Mouse (Mus musculus): ENCODE results near the gene Slc37a1. TPM values are rescaled to one million over a fixed set of nuclear protein-coding genes. Genes with fewer than 3 reads are reported as not detected.

Gene Slc37a1
- polyA plus RNA-seq, 1 experiment from 2014 or later, result 3.9 TPM

- H3K4me2 ChIP-seq (ENCODE audit: low read length), result peak overlapping the region; percentile 96
- H3K9ac ChIP-seq (ENCODE audit: low read depth, low read length), result peak overlapping the region; percentile 66
- H3K9me3 ChIP-seq (replicated peaks; ENCODE audit: low read length), result no peaks in the 10 kb centered on the region
- 31% methylated on average over 25 of the region's 25 CpGs for WGBS
- peak; percentile 7; the same call in 1 of the 2 replicates for ATAC-seq (replicated peaks; ENCODE audit: low FRiP score, low read depth)
- no peaks in the 10 kb centered on the region for H3K36me3 ChIP-seq (ENCODE audit: insufficient read depth, low read length)
- H3K4me1 ChIP-seq (replicated peaks; ENCODE audit: insufficient read depth, low read length), result peaks cover 13% of the 10 kb centered on the region; the same call in 1 of the 2 replicates
- no peaks in the 10 kb centered on the region for H3K27me3 ChIP-seq (ENCODE audit: insufficient read depth, low read length)
- peak; percentile 52 for DNase-seq (ENCODE audit: low spot score)
- no peak overlapping the region for H3K27ac ChIP-seq
- peak; percentile 59 for TF ChIP-seq CTCF (IDR thresholded peaks at IDR 0.05; ENCODE audit: low read depth)
- peak overlapping the region; percentile 58 for H3K4me3 ChIP-seq (replicated peaks; ENCODE audit: low read depth, low read length)
Measured at GRCm38 (mm10) chr17:31295215-31295891, 8.8 kb downstream of the Slc37a1 start.

DNA sequence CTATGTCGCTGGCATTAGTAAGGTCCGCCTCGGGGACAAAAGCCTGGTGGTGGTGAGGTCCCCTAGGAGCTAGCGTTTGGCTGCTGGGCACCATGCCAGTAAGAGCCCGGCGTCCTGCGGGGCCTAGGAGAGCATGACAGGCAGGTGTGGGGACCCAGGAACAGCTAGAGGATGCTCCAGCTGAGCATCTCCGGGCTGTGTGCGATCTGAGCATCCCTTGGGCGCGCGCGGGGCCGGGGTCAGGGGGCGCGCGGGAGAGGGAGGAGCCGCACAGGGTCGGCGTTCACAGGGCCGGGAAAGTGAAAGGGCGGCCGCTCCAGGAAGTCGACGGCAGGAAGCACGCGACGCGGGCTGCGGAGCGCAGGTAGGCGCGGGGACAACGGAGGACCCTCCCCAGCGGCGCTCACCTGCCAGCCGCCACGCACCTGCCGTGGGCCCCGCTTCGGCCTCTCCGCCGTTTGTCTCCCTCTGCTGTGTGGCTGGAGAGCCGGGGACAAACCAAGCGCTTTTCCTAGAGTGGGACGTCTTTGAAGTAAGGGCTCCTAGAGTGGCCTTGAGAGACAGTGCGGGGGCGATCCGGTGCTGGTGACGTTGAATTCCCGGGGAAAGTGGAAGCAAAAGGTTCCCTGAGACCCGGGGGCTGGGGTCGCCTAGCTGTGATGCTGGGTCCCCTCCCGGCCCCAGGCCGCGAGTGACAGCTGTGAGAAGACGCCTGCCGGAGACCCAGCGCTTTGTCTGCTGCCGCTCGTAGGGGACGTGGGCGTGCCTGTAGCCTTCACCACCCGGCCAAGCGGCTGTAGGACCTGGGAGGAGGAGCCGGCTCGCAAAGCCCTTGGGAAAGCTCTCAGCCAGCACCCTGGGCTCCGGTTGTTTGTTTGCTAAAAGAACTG, 9.5 kb downstream of the Slc37a1 start:
- Histone ChIP-seq H3K9ac (ENCODE audit: low read depth, low read length) (peak overlapping the region; percentile 66), H3K36me3 (ENCODE audit: insufficient read depth, low read length) (no peaks in the 10 kb centered on the region), H3K27ac (peak overlapping the region; percentile 54; the same call in 1 of the 2 replicates), H3K4me2 (ENCODE audit: low read length) (peak overlapping the region; percentile 96), H3K9me3 (replicated peaks; ENCODE audit: low read length) (no peaks in the 10 kb centered on the region), H3K27me3 (ENCODE audit: insufficient read depth, low read length) (no peaks in the 10 kb centered on the region), H3K4me1 (replicated peaks; ENCODE audit: insufficient read depth, low read length) (peaks cover 13% of the 10 kb centered on the region; the same call in 1 of the 2 replicates), H3K4me3 (replicated peaks; ENCODE audit: low read depth, low read length) (peak overlapping the region; percentile 58)
- 0% methylated on average over 59 of the region's 68 CpGs for WGBS
- ATAC-seq (replicated peaks; ENCODE audit: low FRiP score, low read depth) (peak; percentile 46; the same call in 1 of the 2 replicates), DNase-seq (ENCODE audit: low spot score) (peak; percentile 86)
- no peak; the same call in 1 of the 2 replicates for TF ChIP-seq CTCF (IDR thresholded peaks at IDR 0.05; ENCODE audit: low read depth)

GRCm38 (mm10) chr17:31297521-31297939, 10.9 kb downstream of the Slc37a1 start:
- DNase-seq (ENCODE audit: low spot score), result peak; percentile 86
- WGBS, result 8% methylated on average over 7 of the region's 7 CpGs

GRCm38 (mm10) chr17:31298419-31299209, 12.0 kb downstream of the Slc37a1 start:
- no peak for ATAC-seq (replicated peaks; ENCODE audit: low FRiP score, low read depth)
- H3K36me3 ChIP-seq (ENCODE audit: insufficient read depth, low read length), result no peaks in the 10 kb centered on the region
- peaks cover 13% of the 10 kb centered on the region; the same call in 1 of the 2 replicates for H3K4me1 ChIP-seq (replicated peaks; ENCODE audit: insufficient read depth, low read length)
- no peaks in the 10 kb centered on the region for H3K9me3 ChIP-seq (replicated peaks; ENCODE audit: low read length)
- H3K27me3 ChIP-seq (ENCODE audit: insufficient read depth, low read length), result no peaks in the 10 kb centered on the region
- no peak overlapping the region for H3K4me2 ChIP-seq (ENCODE audit: low read length)
- DNase-seq (ENCODE audit: low spot score), result no peak
- H3K9ac ChIP-seq (ENCODE audit: low read depth, low read length), result no peak overlapping the region
- H3K27ac ChIP-seq, result no peak overlapping the region
- WGBS, result 81% methylated on average over 6 of the region's 6 CpGs
- TF ChIP-seq CTCF (IDR thresholded peaks at IDR 0.05; ENCODE audit: low read depth), result no peak
- H3K4me3 ChIP-seq (replicated peaks; ENCODE audit: low read depth, low read length), result no peak overlapping the region

More at GRCm38 (mm10) chr17:31297521-31297939, 10.9 kb downstream of the Slc37a1 start:
- TF ChIP-seq CTCF (IDR thresholded peaks at IDR 0.05; ENCODE audit: low read depth), result peak; percentile 42; the same call in 1 of the 2 replicates
- Histone ChIP-seq H3K36me3 (ENCODE audit: insufficient read depth, low read length) (no peaks in the 10 kb centered on the region), H3K27me3 (ENCODE audit: insufficient read depth, low read length) (no peaks in the 10 kb centered on the region), H3K4me2 (ENCODE audit: low read length) (peak overlapping the region; percentile 96), H3K27ac (no peak overlapping the region), H3K9me3 (replicated peaks; ENCODE audit: low read length) (no peaks in the 10 kb centered on the region), H3K4me1 (replicated peaks; ENCODE audit: insufficient read depth, low read length) (peaks cover 13% of the 10 kb centered on the region; the same call in 1 of the 2 replicates), H3K9ac (ENCODE audit: low read depth, low read length) (no peak overlapping the region), H3K4me3 (replicated peaks; ENCODE audit: low read depth, low read length) (no peak overlapping the region)
- peak; percentile 68 for ATAC-seq (replicated peaks; ENCODE audit: low FRiP score, low read depth)

DNA sequence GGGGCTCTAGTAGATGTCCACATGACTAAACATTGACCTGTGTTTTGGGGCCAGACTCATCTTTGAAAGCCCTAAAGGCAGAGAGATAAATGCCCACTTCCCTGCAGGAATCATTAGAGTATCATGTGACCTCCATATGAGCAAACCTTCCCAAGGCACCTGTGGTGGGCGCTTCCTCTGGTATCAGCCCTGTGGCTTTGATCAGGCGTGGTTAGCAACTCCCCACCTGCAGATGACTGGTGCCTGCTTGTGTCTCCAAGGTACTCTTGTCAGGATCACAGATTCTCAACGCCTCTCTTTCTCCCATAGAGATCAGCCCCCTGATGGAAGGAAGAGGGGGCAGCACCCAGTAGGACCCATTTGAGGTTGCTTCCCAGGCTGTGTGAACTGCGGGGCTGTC, 13.4 kb downstream of the Slc37a1 start:
- Histone ChIP-seq H3K27ac (no peak overlapping the region), H3K27me3 (ENCODE audit: insufficient read depth, low read length) (no peaks in the 10 kb centered on the region), H3K4me3 (replicated peaks; ENCODE audit: low read depth, low read length) (no peak overlapping the region), H3K4me1 (replicated peaks; ENCODE audit: insufficient read depth, low read length) (peaks cover 16% of the 10 kb centered on the region), H3K4me2 (ENCODE audit: low read length) (no peak overlapping the region), H3K9ac (ENCODE audit: low read depth, low read length) (no peak overlapping the region), H3K36me3 (ENCODE audit: insufficient read depth, low read length) (no peaks in the 10 kb centered on the region), H3K9me3 (replicated peaks; ENCODE audit: low read length) (no peaks in the 10 kb centered on the region)
- no peak for ATAC-seq (replicated peaks; ENCODE audit: low FRiP score, low read depth)
- TF ChIP-seq CTCF (IDR thresholded peaks at IDR 0.05; ENCODE audit: low read depth), result no peak
- no peak for DNase-seq (ENCODE audit: low spot score)
- 87% methylated on average over 4 of the region's 4 CpGs for WGBS

All from kidney, postnatal 0 days (tissue).